Mouse (Mus musculus) midbrain, postnatal 0 days (tissue): ENCODE measurements around the gene Gm11985. TPM values are rescaled to one million over a fixed set of nuclear protein-coding genes. Genes with fewer than 3 reads are reported as not detected.

Experiments used
- ATAC-seq: fragments of 200-750 bp; cut with Nextera tagmentation; 2 replicates; pipeline ENCODE4 v1.8.0; 2017; ENCODE audit warnings: moderate number of reproducible peaks, mild to moderate bottlenecking, moderate TSS enrichment, moderate library complexity; ENCODE audit not compliant: low FRiP score
- DNase-seq: peaks from one replicate; pipeline ENCODE4 v3.0.0-alpha.2; 2015; ENCODE audit warnings: low spot score
- H3K27ac ChIP-seq: fragments of 300-500 bp; sonication (generic); 2 replicates; pipeline ENCODE4 v1.5.1; 2014; ENCODE audit warnings: low read depth, mild to moderate bottlenecking, low read length, mixed read lengths
- H3K27me3 ChIP-seq: fragments of 300-500 bp; sonication (generic); 2 replicates; pipeline ENCODE4 v1.6.1; 2014; ENCODE audit warnings: low read length, control low read depth, mixed read lengths; ENCODE audit not compliant: insufficient read depth
- H3K36me3 ChIP-seq: fragments of 300-500 bp; sonication (generic); 2 replicates; pipeline ENCODE4 v1.6.1; 2014; ENCODE audit warnings: low read length, control low read depth, mixed read lengths; ENCODE audit not compliant: insufficient read depth
- H3K4me1 ChIP-seq: fragments of 300-500 bp; sonication (generic); 2 replicates; pipeline ENCODE4 v1.6.1; 2014; ENCODE audit warnings: mild to moderate bottlenecking, control low read depth, antibody characterized with exemption, low read length, mixed read lengths; ENCODE audit not compliant: insufficient read depth
- H3K4me2 ChIP-seq: fragments of 300-500 bp; sonication (generic); 2 replicates; pipeline ENCODE4 v1.6.1; 2014; ENCODE audit warnings: low read depth, mild to moderate bottlenecking, low read length, mixed read lengths; ENCODE audit not compliant: poor library complexity, severe bottlenecking
- H3K4me3 ChIP-seq: fragments of 300-500 bp; sonication (generic); 2 replicates; pipeline ENCODE4 v1.5.1; 2014; ENCODE audit warnings: low read depth, mild to moderate bottlenecking, low read length, moderate library complexity
- H3K9ac ChIP-seq: fragments of 300-500 bp; sonication (generic); replicated peaks from 2 replicates; pipeline ENCODE4 v1.6.1; 2014; ENCODE audit warnings: mild to moderate bottlenecking, low read length, moderate library complexity, mixed read lengths; ENCODE audit not compliant: poor library complexity, severe bottlenecking
- H3K9me3 ChIP-seq: fragments of 300-500 bp; sonication (generic); 2 replicates; pipeline ENCODE4 v1.6.1; 2016; ENCODE audit warnings: low read length, control low read depth
- CTCF ChIP-seq: IDR thresholded peaks from 2 replicates; pipeline ENCODE4 v1.5.1; 2016; ENCODE audit warnings: antibody characterized with exemption, mild to moderate bottlenecking
- WGBS: fragments of 180-500 bp; shearing (Covaris S2); extraction: QIAGEN DNeasy Blood & Tissue Kit; methylation state at CpG from one replicate; pipeline ENCODE4 v1.1.7; 2014; 5-methylcytosine and 5-hydroxymethylcytosine counted together
- polyA plus RNA-seq: library from polyadenylated mRNA; unstranded; fragments of >200 nt; fragmentation: Nextera tagmentation; extraction: Ambion mirVana; gene quantifications from 2 replicates; pipeline ENCODE4 v1.2.1, GENCODE M21; 2015
- total RNA-seq: library from RNA; depleted of rRNA; stranded (reverse); fragments of >200 nt; gene quantifications from 2 replicates; pipeline ENCODE4 v1.2.3, GENCODE M21; 2014; rRNA removed

Gene Gm11985
- total and polyA plus RNA-seq, 2 experiments from 2014 or later, result not detected

DNA sequence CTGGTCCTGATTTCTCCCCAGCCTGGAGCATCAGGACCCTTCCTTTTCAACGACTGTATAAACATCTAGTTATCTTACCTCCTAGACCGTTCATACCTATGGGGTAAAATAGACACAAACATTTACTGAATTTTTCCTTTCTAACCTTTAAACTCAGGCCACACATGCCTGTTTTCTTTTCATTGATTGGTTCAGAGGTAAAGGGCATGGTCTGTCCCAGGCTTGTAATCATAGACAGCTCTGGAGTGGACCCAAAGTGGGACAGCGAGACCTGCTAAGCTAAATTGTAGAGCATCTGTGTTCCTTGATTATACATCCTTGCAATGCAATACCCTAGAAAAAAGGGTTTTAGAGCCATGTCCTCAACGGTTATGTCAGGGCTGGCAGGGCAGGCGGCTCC lies 54.6 kb downstream of the Gm11985 start:
- Histone ChIP-seq H3K27ac (no peak overlapping the region), H3K9ac (no peak overlapping the region), H3K4me1 (no peaks in the 10 kb centered on the region; the same call in 1 of the 2 replicates), H3K4me2 (no peak overlapping the region), H3K27me3 (no peaks in the 10 kb centered on the region), H3K36me3 (peaks cover 24% of the 10 kb centered on the region), H3K9me3 (no peaks in the 10 kb centered on the region), H3K4me3 (no peak overlapping the region)
- DNase-seq (no peak), ATAC-seq (no peak)
- 83% methylated on average over 5 of the region's 5 CpGs for WGBS
- TF ChIP-seq CTCF, result no peak

Other genes starting within 250 kb of the Gm11985 start
- gene Adcy1, start 125.1 kb downstream of the Gm11985 start, total RNA-seq, result 140 and 142 TPM in 2 replicates
- gene Adcy1, start 125.1 kb downstream of the Gm11985 start, polyA plus RNA-seq, result 12.2 and 12.6 TPM in 2 replicates
- not detected in 2 replicates for gene Igfbp1, start 9.2 kb upstream of the Gm11985 start, total RNA-seq
- gene Igfbp1, start 9.2 kb upstream of the Gm11985 start, polyA plus RNA-seq, result 0.11 TPM in 1 of 2 replicates, not detected in the other
- gene Igfbp3, start 25.4 kb upstream of the Gm11985 start, total RNA-seq, result 33.6 and 38.0 TPM in 2 replicates
- gene Igfbp3, start 25.4 kb upstream of the Gm11985 start, polyA plus RNA-seq, result 19.4 and 21.0 TPM in 2 replicates